In the genomic region with DNA sequence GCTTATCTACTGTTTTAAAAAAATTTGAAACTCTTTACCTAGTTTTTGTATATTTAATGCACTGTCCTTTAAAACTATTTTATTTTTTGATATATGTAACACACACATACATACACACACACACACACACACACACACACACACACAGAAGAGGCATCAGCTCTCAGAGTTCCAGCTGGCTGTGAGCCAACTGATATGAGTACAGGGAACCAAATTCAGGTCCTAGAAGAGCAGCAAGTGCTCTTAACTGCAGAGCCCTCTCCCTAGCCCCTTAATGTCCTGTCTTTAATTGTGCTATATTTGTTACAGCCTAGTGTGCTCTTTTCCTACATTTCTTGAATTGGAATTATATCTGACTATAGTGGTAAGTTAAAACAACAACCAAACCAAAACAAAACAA, we compare ENCODE assay signal across 14 mouse cellular contexts. TPM values are rescaled to one million over a fixed set of nuclear protein-coding genes. Genes with fewer than 3 reads are reported as not detected.
A peak's percentile ranks its signal among the peaks of the same experiment; 100 is the strongest.
DNase-seq lines count a peak whose midpoint lies in the region; ATAC-seq lines count a peak whose summit lies in the region.
"Had no signal": no experiment of that assay in that cellular context is flagged by ENCODE, and none has a peak within 500 bp of the region (broad histone marks: within the 10 kb centered on the region; RNA-seq: fewer than 3 reads in every experiment).

No protein-coding gene starts in this region.

- H3K9ac ChIP-seq in midbrain, embryonic 16.5 days (ENCODE audit: low read depth, low read length): no peak overlapping the region
- no peak overlapping the region for H3K9ac ChIP-seq in midbrain, embryonic 11.5 days (ENCODE audit: low read length)
- H3K9ac ChIP-seq in heart, embryonic 14.5 days (ENCODE audit: low read length): no peak overlapping the region

- no peak for ATAC-seq in cerebellum, adult (ENCODE audit: insufficient number of reproducible peaks, low FRiP score, low TSS enrichment)
- 0 out of 2 replicates have a peak, but pooled peaks have one; percentile 14 for ATAC-seq in midbrain, embryonic 16.5 days
- no peak for ATAC-seq in midbrain, embryonic 11.5 days (ENCODE audit: low FRiP score)
- no peak; the same call in 1 of the 2 replicates for ATAC-seq in heart, embryonic 14.5 days (ENCODE audit: insufficient number of reproducible peaks, insufficient read depth, low FRiP score, low read depth)
- ATAC-seq in megakaryocyte-erythroid progenitor cell, adult 5-6 weeks (replicated peaks; ENCODE audit: low FRiP score, low TSS enrichment, poor library complexity, severe bottlenecking): peak; percentile 74
- ATAC-seq in monocyte, adult 5-6 weeks (replicated peaks; ENCODE audit: insufficient number of reproducible peaks, low FRiP score, low TSS enrichment, poor library complexity, severe bottlenecking): no peak
- ATAC-seq: intestine, postnatal 0 days had no signal

- H3K4me3 ChIP-seq in midbrain, embryonic 16.5 days (ENCODE audit: low read depth, low read length): no peak overlapping the region
- no peak overlapping the region for H3K4me3 ChIP-seq in midbrain, embryonic 11.5 days (ENCODE audit: low read depth, low read length)
- no peak overlapping the region for H3K4me3 ChIP-seq in heart, embryonic 14.5 days (ENCODE audit: control insufficient read depth in 1 of 2, insufficient read depth in 1 of 2, low read depth in 1 of 2, low read length in 2 of 2)
- no peak overlapping the region for H3K4me3 ChIP-seq in embryonic facial prominence, embryonic 10.5 days
- H3K4me3 ChIP-seq: forebrain, embryonic 10.5 days; layer of hippocampus, adult 2 months had no signal

- no peak overlapping the region for H3K4me2 ChIP-seq in midbrain, embryonic 16.5 days (ENCODE audit: low read length)
- H3K4me2 ChIP-seq in midbrain, embryonic 11.5 days: no peak overlapping the region
- 0 out of 2 replicates have a peak overlapping the region, but pooled peaks have one; percentile 26 for H3K4me2 ChIP-seq in heart, embryonic 14.5 days (ENCODE audit: low read length)

- no peaks in the 10 kb centered on the region for H3K36me3 ChIP-seq in midbrain, embryonic 16.5 days (ENCODE audit: control insufficient read depth, insufficient read depth, low read length)
- H3K36me3 ChIP-seq in midbrain, embryonic 11.5 days (ENCODE audit: control insufficient read depth, insufficient read depth, low read length): no peaks in the 10 kb centered on the region
- peaks cover 7% of the 10 kb centered on the region for H3K36me3 ChIP-seq in heart, embryonic 14.5 days (ENCODE audit: control insufficient read depth, insufficient read depth, low read length)
- H3K36me3 ChIP-seq in embryonic facial prominence, embryonic 10.5 days (replicated peaks): peaks cover 10% of the 10 kb centered on the region

- H3K4me1 ChIP-seq in midbrain, embryonic 16.5 days (ENCODE audit: control insufficient read depth, insufficient read depth, low read length): no peaks in the 10 kb centered on the region; the same call in 1 of the 2 replicates
- no peaks in the 10 kb centered on the region for H3K4me1 ChIP-seq in midbrain, embryonic 11.5 days (ENCODE audit: control insufficient read depth, insufficient read depth, low read length)
- peaks cover 6 to 24% of the 10 kb centered on the region in 2 experiments; a peak in 3 of 4 replicates for H3K4me1 ChIP-seq in heart, embryonic 14.5 days (ENCODE audit: control insufficient read depth in 2 of 2, insufficient read depth in 2 of 2, low read length in 2 of 2)
- no peaks in the 10 kb centered on the region for H3K4me1 ChIP-seq in embryonic facial prominence, embryonic 10.5 days
- H3K4me1 ChIP-seq: forebrain, embryonic 10.5 days had no signal

- H3K27ac ChIP-seq in midbrain, embryonic 16.5 days (ENCODE audit: low read length): no peak overlapping the region
- no peak overlapping the region for H3K27ac ChIP-seq in midbrain, embryonic 11.5 days (ENCODE audit: low read depth, low read length)
- no peak overlapping the region for H3K27ac ChIP-seq in heart, embryonic 14.5 days (replicated peaks in 1 of 2; ENCODE audit: control insufficient read depth in 1 of 2, insufficient read depth in 1 of 2, low read depth in 2 of 2, low read length in 2 of 2)
- no peak overlapping the region for H3K27ac ChIP-seq in embryonic facial prominence, embryonic 10.5 days (replicated peaks)
- H3K27ac ChIP-seq: forebrain, embryonic 10.5 days; layer of hippocampus, adult 2 months had no signal

- peak; percentile 59 to 64 for DNase-seq in cerebellum, postnatal 10 days
- no peak for DNase-seq in midbrain, embryonic 11.5 days (ENCODE audit: low spot score, missing footprints)
- no peak for DNase-seq in embryonic facial prominence, embryonic 10.5 days (ENCODE audit: low spot score)
- DNase-seq: gastrocnemius, postnatal 36 days; lung, postnatal 10 days; thymus, postnatal 14 days had no signal

- no peaks in the 10 kb centered on the region for H3K27me3 ChIP-seq in midbrain, embryonic 16.5 days (ENCODE audit: control insufficient read depth, insufficient read depth, low read depth, low read length)
- no peaks in the 10 kb centered on the region for H3K27me3 ChIP-seq in midbrain, embryonic 11.5 days (ENCODE audit: control insufficient read depth, insufficient read depth, low read length)
- H3K27me3 ChIP-seq in heart, embryonic 14.5 days (ENCODE audit: control insufficient read depth, insufficient read depth, low read length): no peaks in the 10 kb centered on the region
- H3K27me3 ChIP-seq in embryonic facial prominence, embryonic 10.5 days (replicated peaks; ENCODE audit: low read depth, poor library complexity, severe bottlenecking): no peaks in the 10 kb centered on the region

- no peaks in the 10 kb centered on the region for H3K9me3 ChIP-seq in midbrain, embryonic 16.5 days (replicated peaks; ENCODE audit: control insufficient read depth, low read length, poor library complexity, severe bottlenecking)
- no peaks in the 10 kb centered on the region for H3K9me3 ChIP-seq in midbrain, embryonic 11.5 days (ENCODE audit: control insufficient read depth, low read length)
- H3K9me3 ChIP-seq in heart, embryonic 14.5 days (ENCODE audit: control insufficient read depth, low read length): no peaks in the 10 kb centered on the region
- H3K9me3 ChIP-seq in embryonic facial prominence, embryonic 10.5 days: no peaks in the 10 kb centered on the region
- H3K9me3 ChIP-seq: forebrain, embryonic 10.5 days had no signal

RNA-seq across cellular contexts. Expression of gene Ccdc34, which starts 38.4 kb away (rescaled TPM):
- polyA plus RNA-seq in midbrain, embryonic 16.5 days (2015; fragmentation: Nextera tagmentation; extraction: Ambion mirVana): 28.7 and 29.0 TPM in 2 replicates
- 59.0 and 67.9 TPM in 2 replicates for polyA plus RNA-seq in midbrain, embryonic 11.5 days (2014; fragmentation: Nextera tagmentation; extraction: Ambion mirVana)
- polyA plus RNA-seq in heart, embryonic 14.5 days (2014; fragmentation: Nextera tagmentation; extraction: Ambion mirVana): 25.4 and 27.8 TPM in 2 replicates
- 33.7 and 49.1 TPM in 2 replicates for total RNA-seq in megakaryocyte-erythroid progenitor cell, adult 5-6 weeks (2014; fragmentation: Nextera tagmentation)
- 53.1 and 76.9 TPM in 2 replicates for total RNA-seq in megakaryocyte-erythroid progenitor cell, adult 5-6 weeks (2017)
- 0.64 to 9.9 TPM (median 4.9 TPM) in 3 replicates for total RNA-seq in monocyte, adult 5-6 weeks (2017)
- polyA plus RNA-seq in embryonic facial prominence, embryonic 10.5 days (2016; fragmentation: Nextera tagmentation; extraction: Ambion mirVana): 57.1 and 63.6 TPM in 2 replicates

Comparison
In these comparisons a context has a peak if more than half of its experiments do, and no peak if none do; other contexts are left out.
1. ATAC-seq: peak in midbrain, embryonic 16.5 days (single experiment) and megakaryocyte-erythroid progenitor cell, adult 5-6 weeks (single experiment); none in cerebellum, adult (single experiment), midbrain, embryonic 11.5 days (single experiment), heart, embryonic 14.5 days (single experiment) and monocyte, adult 5-6 weeks (single experiment).
2. DNase-seq: peak in cerebellum, postnatal 10 days (2 of 2); none in midbrain, embryonic 11.5 days (single experiment) and embryonic facial prominence, embryonic 10.5 days (single experiment).